Mouse (Mus musculus) E14TG2a.4 (cell line): ENCODE data around the gene Hltf.
"Not testable (repeated sequence)": the region's sequence is repeated elsewhere in the genome, so short reads cannot be mapped to it uniquely, and the experiment has no call there.

ENCODE experiments used
- H3K27me3 ChIP-seq: 2 replicates; pipeline ENCODE4 v1.6.1; 2014; ENCODE audit warnings: low read length, control low read depth; ENCODE audit not compliant: insufficient read depth
- H3K36me3 ChIP-seq: 2 replicates; pipeline ENCODE4 v1.6.1; 2014; ENCODE audit warnings: low read length, control low read depth; ENCODE audit not compliant: insufficient read depth
- H3K4me1 ChIP-seq: replicated peaks from 2 replicates; pipeline ENCODE4 v1.6.1; 2014; ENCODE audit warnings: low read depth, low read length, control low read depth
- H3K4me3 ChIP-seq: replicated peaks from 2 replicates; pipeline ENCODE4 v1.5.1; 2014; ENCODE audit warnings: mild to moderate bottlenecking, low read length
- H3K9me3 ChIP-seq: 2 replicates; pipeline ENCODE4 v1.6.1; 2014; ENCODE audit warnings: low read length, control low read depth
- CTCF ChIP-seq: conservative IDR thresholded peaks from 2 replicates; pipeline ENCODE4 v1.5.1; 2014; ENCODE audit warnings: low read length
- NANOG ChIP-seq: IDR thresholded peaks from 2 replicates; pipeline ENCODE4 v1.6.1; 2014; ENCODE audit warnings: borderline replicate concordance, low read length, mixed read lengths
- POU5F1 ChIP-seq: IDR thresholded peaks from 2 replicates; pipeline ENCODE4 v1.6.1; 2014; ENCODE audit warnings: low read length, borderline replicate concordance

Hltf gene

GRCm38 (mm10) chr3:20027788-20028187 is 29.8 kb upstream of the Hltf start:
- Histone ChIP-seq H3K4me1 (peaks cover 55% of the 10 kb centered on the region), H3K4me3 (0 out of 2 replicates have a peak overlapping the region, but pooled peaks have one; percentile 1), H3K9me3 (peaks cover 17% of the 10 kb centered on the region), H3K27me3 (no peaks in the 10 kb centered on the region), H3K36me3 (peaks cover 42% of the 10 kb centered on the region)
- no peak for TF ChIP-seq POU5F1
- TF ChIP-seq NANOG: no peak
- no peak for TF ChIP-seq CTCF

DNA sequence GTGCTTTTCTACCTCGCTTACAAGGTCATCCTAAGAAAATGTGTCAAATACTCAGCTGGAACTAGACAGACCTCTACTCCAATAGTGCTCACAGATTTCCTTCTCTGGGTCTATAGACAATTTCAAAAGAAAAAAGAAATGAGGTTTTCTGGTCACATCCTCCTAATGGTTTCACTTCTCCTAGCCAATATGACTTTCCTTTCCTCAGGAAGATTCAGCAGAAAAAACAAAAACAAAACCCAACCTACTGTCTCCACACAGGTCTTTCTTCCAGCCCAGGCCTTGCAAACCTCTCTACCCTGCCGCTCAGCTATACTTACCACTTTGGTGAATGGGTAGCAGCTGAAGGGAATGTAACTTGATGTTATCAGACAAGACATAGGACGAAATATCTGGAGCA is 29.0 kb upstream of the Hltf start:
- H3K4me3 ChIP-seq: no peak overlapping the region
- H3K36me3 ChIP-seq: peaks cover 42% of the 10 kb centered on the region
- no peak for TF ChIP-seq CTCF
- TF ChIP-seq NANOG: no peak
- TF ChIP-seq POU5F1: no peak
- peaks cover 50% of the 10 kb centered on the region for H3K4me1 ChIP-seq
- H3K27me3 ChIP-seq: no peaks in the 10 kb centered on the region; the same call in 1 of the 2 replicates
- H3K9me3 ChIP-seq: peaks cover 17% of the 10 kb centered on the region

GRCm38 (mm10) chr3:20030807-20031206 is 26.8 kb upstream of the Hltf start:
- no peak for TF ChIP-seq NANOG
- peaks cover 57% of the 10 kb centered on the region for H3K4me1 ChIP-seq
- H3K9me3 ChIP-seq: peaks cover 2% of the 10 kb centered on the region; the same call in 1 of the 2 replicates
- no peaks in the 10 kb centered on the region; the same call in 1 of the 2 replicates for H3K27me3 ChIP-seq
- no peak overlapping the region for H3K4me3 ChIP-seq
- peaks cover 27% of the 10 kb centered on the region for H3K36me3 ChIP-seq

DNA sequence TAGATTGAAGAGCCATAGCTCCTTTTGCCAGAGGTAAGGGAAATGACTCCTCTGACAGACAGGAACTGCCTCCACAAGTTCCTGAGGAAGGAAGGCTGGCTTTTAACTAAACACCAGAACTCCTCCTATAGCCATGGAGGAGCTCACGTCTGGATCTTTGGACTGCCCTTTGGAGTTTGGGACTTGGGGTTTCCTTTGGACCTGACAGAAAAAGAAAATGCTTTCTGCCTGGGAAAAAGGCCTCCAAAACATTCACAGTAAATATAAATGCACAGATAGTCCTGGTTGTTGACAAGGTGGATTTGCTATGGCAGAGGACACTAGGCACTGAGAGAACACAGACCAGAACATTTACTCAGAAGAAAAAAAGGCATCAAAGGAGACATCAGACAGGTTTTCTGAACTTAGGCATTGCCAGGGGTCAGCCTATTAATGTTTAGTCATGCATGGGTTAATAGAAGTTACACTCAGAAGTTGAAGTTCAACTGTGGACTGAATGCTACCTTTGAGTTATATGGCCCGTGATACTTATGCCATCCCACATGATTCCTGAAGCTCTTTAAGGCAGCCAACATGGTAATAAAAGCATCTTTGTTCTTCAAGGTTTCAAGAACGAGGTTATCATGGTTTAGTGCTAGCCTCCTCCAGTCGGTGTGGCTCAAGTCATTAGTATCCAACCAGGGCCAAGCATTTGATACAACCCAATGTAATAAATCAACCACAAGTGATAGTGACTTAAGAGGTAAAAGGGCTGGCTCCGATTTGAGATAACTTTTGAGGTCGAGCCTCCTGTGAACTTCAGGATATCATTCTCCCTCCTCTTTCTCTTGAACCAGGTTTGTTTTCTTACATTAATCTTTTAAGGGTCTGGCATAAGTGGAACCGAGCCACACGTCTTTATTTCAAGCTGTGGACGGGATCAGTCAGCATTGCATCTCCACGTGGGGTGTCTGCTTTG is 23.6 kb upstream of the Hltf start:
- Histone ChIP-seq H3K4me1 (peaks cover 38% of the 10 kb centered on the region), H3K27me3 (no peaks in the 10 kb centered on the region; the same call in 1 of the 2 replicates), H3K36me3 (peaks cover 7% of the 10 kb centered on the region; the same call in 1 of the 2 replicates), H3K4me3 (peak overlapping the region; percentile 87), H3K9me3 (peaks cover 9% of the 10 kb centered on the region)
- TF ChIP-seq POU5F1 (no peak), CTCF (no peak), NANOG (no peak)

DNA sequence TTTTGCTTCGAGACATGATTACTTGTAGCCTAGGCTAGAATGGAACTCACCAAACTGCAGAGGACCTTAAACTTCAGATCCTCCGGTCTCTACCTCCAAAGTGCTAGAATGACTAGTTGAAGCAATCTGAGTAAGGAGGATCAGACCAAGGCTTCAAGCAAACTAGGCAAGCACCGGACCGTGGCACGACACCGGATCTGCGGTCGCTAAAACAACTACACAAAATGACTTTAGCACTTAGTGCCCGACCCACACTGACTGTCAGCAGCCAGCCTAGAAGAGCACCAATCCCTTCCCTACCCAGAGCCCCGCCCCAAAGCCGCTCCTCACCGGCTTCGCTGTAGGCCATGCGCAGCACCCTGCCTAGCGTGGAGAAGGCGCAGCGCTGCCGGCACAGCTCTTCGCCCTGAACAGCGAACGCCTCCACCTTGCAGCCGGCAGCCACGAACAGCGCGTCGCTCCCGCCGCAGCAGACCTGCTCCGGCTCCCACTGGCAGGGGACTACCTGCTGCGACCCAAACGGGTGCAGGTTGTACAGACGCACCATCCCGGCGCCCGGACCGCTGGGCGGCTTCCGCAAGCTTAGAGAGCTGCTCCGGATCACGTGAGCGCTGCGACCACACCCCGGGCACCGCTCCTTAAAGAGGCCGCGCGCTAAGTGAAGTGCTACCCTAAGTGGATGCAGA is 22.7 kb upstream of the Hltf start, which contains the start of gene Hps3:
TSS of gene Hps3 (minus strand) at position 597 of the 686 bp plus-strand sequence.
- H3K36me3 ChIP-seq: peaks cover 4% of the 10 kb centered on the region; the same call in 1 of the 2 replicates
- no peaks in the 10 kb centered on the region; the same call in 1 of the 2 replicates for H3K27me3 ChIP-seq
- no peak for TF ChIP-seq NANOG
- TF ChIP-seq POU5F1: no peak
- no peak for TF ChIP-seq CTCF
- H3K4me1 ChIP-seq: peaks cover 30% of the 10 kb centered on the region
- peak within 1 kb of the TSS; percentile 87 for H3K4me3 ChIP-seq
- H3K9me3 ChIP-seq: peaks cover 17% of the 10 kb centered on the region

GRCm38 (mm10) chr3:20036069-20036468 is 21.5 kb upstream of the Hltf start:
- H3K4me1 ChIP-seq: peaks cover 22% of the 10 kb centered on the region

GRCm38 (mm10) chr3:20041461-20041860 is 16.1 kb upstream of the Hltf start:
- not testable (repeated sequence) for H3K4me3 ChIP-seq, H3K36me3 ChIP-seq
- peaks cover 71% of the 10 kb centered on the region for H3K9me3 ChIP-seq

More at GRCm38 (mm10) chr3:20036069-20036468, 21.5 kb upstream of the Hltf start:
- peaks cover 27% of the 10 kb centered on the region for H3K9me3 ChIP-seq
- no peaks in the 10 kb centered on the region for H3K36me3 ChIP-seq
- H3K4me3 ChIP-seq: no peak overlapping the region
- no peak for TF ChIP-seq POU5F1
- TF ChIP-seq CTCF: no peak
- no peak for TF ChIP-seq NANOG
- H3K27me3 ChIP-seq: no peaks in the 10 kb centered on the region; the same call in 1 of the 2 replicates

GRCm38 (mm10) chr3:20044736-20045135 is 12.9 kb upstream of the Hltf start:
- H3K36me3 ChIP-seq, H3K4me3 ChIP-seq, H3K27me3 ChIP-seq, H3K4me1 ChIP-seq: not testable (repeated sequence)
- peaks cover 79% of the 10 kb centered on the region for H3K9me3 ChIP-seq

More at GRCm38 (mm10) chr3:20041461-20041860, 16.1 kb upstream of the Hltf start:
- not testable (repeated sequence) for H3K27me3 ChIP-seq, H3K4me1 ChIP-seq

- Histone ChIP-seq H3K4me3 (peak overlapping the region; percentile 86), H3K4me1 (peaks cover 19% of the 10 kb centered on the region), H3K27me3 (no peaks in the 10 kb centered on the region), H3K36me3 (peaks cover 14% of the 10 kb centered on the region), H3K9me3 (no peaks in the 10 kb centered on the region)
- TF ChIP-seq CTCF: no peak
- no peak for TF ChIP-seq NANOG
- TF ChIP-seq POU5F1: no peak
Observed at GRCm38 (mm10) chr3:20058197-20058541, 558 bp downstream of the Hltf start.
